Mouse (Mus musculus): Measurements from ENCODE around the gene Ctdsp1. TPM values are rescaled to one million over a fixed set of nuclear protein-coding genes. Genes with fewer than 3 reads are reported as not detected.

Ctdsp1 gene
- polyA plus RNA-seq, 1 experiment from 2014 or later = 85.4 TPM

GRCm38 (mm10) chr1:74401015-74401702 lies 9.8 kb downstream of the Ctdsp1 start:
- Histone ChIP-seq H3K9ac (no peak overlapping the region), H3K4me2 (no peak overlapping the region), H3K4me3 (no peak overlapping the region), H3K36me3 (no peaks in the 10 kb centered on the region), H3K9me3 (no peaks in the 10 kb centered on the region), H3K4me1 (peaks cover 18% of the 10 kb centered on the region; the same call in 1 of the 2 replicates), H3K27me3 (no peaks in the 10 kb centered on the region; the same call in 1 of the 2 replicates), H3K27ac (no peak overlapping the region)
- WGBS = 51% methylated on average over 16 of the region's 16 CpGs
- no peak for ATAC-seq (ENCODE audit: insufficient number of reproducible peaks, low FRiP score, low TSS enrichment, low read depth)

DNA sequence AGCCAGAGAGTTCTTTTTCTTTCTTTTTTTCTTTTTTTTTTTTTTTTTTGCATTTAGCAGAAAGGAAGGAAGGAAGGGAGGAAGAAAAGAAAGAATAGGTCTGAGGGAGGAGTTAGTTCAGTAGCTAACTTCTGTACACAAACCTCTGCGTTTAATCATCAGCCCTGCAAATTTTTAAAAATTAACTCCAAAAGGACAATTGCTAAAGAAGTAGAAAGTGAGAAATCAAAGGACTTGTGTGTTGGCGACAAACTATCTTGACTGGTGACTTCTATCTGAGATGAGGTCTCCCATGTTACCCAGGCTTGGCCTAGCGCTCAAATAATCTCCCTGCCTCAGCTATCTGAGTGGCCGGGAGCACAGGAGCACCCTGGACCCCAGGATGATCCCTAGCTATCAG lies 12.9 kb downstream of the Ctdsp1 start:
- Histone ChIP-seq H3K4me3 (no peak overlapping the region), H3K27ac (no peak overlapping the region), H3K9ac (no peak overlapping the region), H3K36me3 (no peaks in the 10 kb centered on the region), H3K4me2 (no peak overlapping the region), H3K4me1 (peaks cover 4% of the 10 kb centered on the region; the same call in 1 of the 2 replicates), H3K9me3 (no peaks in the 10 kb centered on the region), H3K27me3 (no peaks in the 10 kb centered on the region; the same call in 1 of the 2 replicates)
- ATAC-seq (ENCODE audit: insufficient number of reproducible peaks, low FRiP score, low TSS enrichment, low read depth) = no peak
- WGBS = 90% methylated on average over 4 of the region's 4 CpGs

DNA sequence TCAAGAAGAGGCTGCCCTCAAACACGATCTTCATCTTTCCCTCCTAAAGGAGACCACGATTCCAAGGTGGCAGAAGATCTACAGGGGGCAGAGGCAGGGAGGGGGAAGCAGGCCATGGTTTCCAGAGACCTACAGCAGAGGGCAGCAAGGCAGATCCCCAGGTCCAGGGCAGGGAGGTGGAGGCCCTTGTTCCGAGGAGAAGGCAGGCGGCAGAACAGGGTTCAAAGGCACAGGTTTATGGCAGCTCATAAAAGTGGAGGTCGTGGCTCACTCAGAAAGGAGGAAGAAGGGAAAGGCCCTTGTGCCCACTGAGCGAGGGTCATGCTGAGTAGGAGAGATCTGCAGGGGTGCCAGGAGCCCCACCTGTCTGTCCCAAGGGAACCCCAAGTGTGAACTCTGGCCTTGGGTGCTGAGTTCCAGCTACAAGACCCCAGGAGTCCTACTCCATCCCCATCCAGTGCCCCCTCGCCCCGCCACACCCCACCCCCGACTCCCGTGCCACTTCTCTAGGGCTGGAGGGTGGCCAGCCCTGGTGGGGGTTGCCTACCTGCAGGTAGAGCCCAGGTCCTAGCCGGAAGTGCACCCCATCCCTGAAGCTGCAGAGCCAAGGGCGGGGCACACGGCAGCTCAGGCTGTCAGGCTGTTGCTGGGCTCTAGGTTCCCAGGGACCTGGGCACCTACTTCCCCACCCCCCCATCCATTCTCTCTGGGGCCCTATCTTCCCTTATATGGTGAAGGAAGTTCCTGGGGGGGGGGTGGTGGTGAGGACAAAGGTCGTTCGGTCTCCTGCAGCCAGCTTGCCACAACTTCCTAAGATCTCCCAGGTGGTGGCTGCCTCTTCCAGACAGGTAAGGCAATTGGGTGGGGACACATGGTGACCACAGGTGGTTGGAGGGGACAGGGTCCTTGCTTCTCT lies 17.5 kb downstream of the Ctdsp1 start, which contains the start of gene Vil1:
Gene Vil1, plus strand, starts transcription at position 788 of the 916 bp plus-strand sequence.
- H3K4me3 ChIP-seq = no peak within 1 kb of the TSS
- no peak for ATAC-seq (ENCODE audit: insufficient number of reproducible peaks, low FRiP score, low TSS enrichment, low read depth)
- WGBS = 36% methylated on average over 15 of the region's 15 CpGs
- H3K27ac ChIP-seq = no peak within 1 kb of the TSS
- H3K9ac ChIP-seq = no peak within 1 kb of the TSS
- no peaks in the 10 kb centered on the region for H3K36me3 ChIP-seq
- H3K9me3 ChIP-seq = no peaks in the 10 kb centered on the region
- H3K4me2 ChIP-seq = no peak within 1 kb of the TSS
- no peaks in the 10 kb centered on the region for H3K27me3 ChIP-seq
- H3K4me1 ChIP-seq = peaks cover 4% of the 10 kb centered on the region; the same call in 1 of the 2 replicates

DNA sequence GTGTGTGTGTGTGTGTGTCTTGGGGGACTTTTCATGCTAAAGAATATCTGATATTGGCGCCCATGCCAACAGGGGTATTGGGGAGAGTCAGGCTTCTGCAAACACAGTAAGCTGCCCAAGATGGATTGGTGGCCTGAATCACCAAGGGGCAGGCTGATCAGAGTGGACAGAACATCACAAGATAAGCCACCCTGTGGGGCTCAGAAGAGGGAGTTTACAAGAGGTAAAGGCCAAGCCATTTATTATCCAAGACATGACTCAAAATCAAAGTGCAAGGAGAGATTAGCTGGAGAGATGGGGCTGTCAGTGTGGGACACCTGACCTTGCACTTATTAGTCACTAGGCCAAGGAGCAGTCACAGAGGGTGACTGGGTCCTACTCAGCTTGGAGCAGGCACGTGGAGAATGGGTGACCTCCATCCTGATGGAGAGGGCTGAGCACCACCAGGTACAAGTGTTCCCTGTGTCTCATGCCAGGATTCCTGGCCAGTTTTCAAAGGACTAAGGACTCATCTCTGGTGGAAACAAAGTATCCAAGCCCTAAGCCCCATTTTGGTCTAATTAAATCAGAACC lies 20.5 kb downstream of the Ctdsp1 start:
- Histone ChIP-seq H3K36me3 (no peaks in the 10 kb centered on the region), H3K27ac (no peak overlapping the region), H3K27me3 (no peaks in the 10 kb centered on the region), H3K4me3 (no peak overlapping the region), H3K9me3 (no peaks in the 10 kb centered on the region), H3K9ac (no peak overlapping the region), H3K4me1 (peaks cover 4% of the 10 kb centered on the region; the same call in 1 of the 2 replicates), H3K4me2 (no peak overlapping the region)
- ATAC-seq (ENCODE audit: insufficient number of reproducible peaks, low FRiP score, low TSS enrichment, low read depth) = no peak
- 60% methylated on average over 2 of the region's 2 CpGs for WGBS

DNA sequence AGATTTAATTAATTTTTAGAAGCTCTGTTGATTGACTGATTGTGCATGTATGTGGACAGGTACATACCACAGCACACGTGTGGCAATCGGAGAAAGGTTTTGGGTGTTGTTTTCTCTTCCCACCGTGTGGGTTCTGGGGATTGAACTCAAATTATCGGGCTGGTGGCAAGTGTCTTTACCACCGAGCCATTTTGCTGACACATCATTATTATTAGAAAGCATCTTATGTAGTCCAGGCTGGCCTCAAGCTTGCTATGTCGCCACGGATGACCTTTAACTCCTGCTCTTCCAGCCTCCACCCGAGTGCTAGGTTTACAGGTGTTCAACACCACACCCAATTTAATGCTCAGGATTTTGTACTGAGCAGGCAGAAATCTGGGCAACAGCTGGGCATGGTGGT lies 21.4 kb downstream of the Ctdsp1 start:
- H3K36me3 ChIP-seq = no peaks in the 10 kb centered on the region
- H3K4me2 ChIP-seq = no peak overlapping the region
- no peak overlapping the region for H3K4me3 ChIP-seq
- H3K27me3 ChIP-seq = no peaks in the 10 kb centered on the region
- no peaks in the 10 kb centered on the region for H3K9me3 ChIP-seq
- peaks cover 4% of the 10 kb centered on the region; the same call in 1 of the 2 replicates for H3K4me1 ChIP-seq
- no peak for ATAC-seq (ENCODE audit: insufficient number of reproducible peaks, low FRiP score, low TSS enrichment, low read depth)
- no peak overlapping the region for H3K9ac ChIP-seq
- 78% methylated on average over 8 of the region's 8 CpGs for WGBS
- H3K27ac ChIP-seq = no peak overlapping the region

DNA sequence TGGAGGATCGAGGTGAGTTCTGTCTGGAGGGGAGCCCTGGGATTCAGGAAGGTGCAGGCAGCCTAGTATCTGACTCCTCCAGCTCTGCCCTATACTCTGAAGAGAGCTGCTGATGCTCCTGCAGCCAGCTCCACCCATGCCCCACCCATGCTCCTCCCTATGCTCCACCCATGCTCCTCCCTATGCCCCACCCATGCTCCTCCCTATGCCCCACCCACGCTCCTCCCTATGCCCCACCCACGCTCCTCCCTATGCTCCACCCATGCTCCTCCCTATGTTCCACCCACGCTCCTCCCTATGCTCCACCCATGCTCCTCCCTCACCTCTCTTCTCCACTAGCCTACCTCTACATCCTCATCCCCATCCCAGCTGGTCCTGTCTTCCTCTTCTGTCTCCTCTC lies 23.8 kb downstream of the Ctdsp1 start:
- H3K4me2 ChIP-seq = no peak overlapping the region
- H3K9me3 ChIP-seq = no peaks in the 10 kb centered on the region
- no peak overlapping the region for H3K4me3 ChIP-seq
- H3K4me1 ChIP-seq = no peaks in the 10 kb centered on the region
- no peaks in the 10 kb centered on the region for H3K27me3 ChIP-seq
- no peak overlapping the region for H3K9ac ChIP-seq
- ATAC-seq (ENCODE audit: insufficient number of reproducible peaks, low FRiP score, low TSS enrichment, low read depth) = no peak
- H3K36me3 ChIP-seq = no peaks in the 10 kb centered on the region
- WGBS = 40% methylated on average over 4 of the region's 4 CpGs
- H3K27ac ChIP-seq = no peak overlapping the region

DNA sequence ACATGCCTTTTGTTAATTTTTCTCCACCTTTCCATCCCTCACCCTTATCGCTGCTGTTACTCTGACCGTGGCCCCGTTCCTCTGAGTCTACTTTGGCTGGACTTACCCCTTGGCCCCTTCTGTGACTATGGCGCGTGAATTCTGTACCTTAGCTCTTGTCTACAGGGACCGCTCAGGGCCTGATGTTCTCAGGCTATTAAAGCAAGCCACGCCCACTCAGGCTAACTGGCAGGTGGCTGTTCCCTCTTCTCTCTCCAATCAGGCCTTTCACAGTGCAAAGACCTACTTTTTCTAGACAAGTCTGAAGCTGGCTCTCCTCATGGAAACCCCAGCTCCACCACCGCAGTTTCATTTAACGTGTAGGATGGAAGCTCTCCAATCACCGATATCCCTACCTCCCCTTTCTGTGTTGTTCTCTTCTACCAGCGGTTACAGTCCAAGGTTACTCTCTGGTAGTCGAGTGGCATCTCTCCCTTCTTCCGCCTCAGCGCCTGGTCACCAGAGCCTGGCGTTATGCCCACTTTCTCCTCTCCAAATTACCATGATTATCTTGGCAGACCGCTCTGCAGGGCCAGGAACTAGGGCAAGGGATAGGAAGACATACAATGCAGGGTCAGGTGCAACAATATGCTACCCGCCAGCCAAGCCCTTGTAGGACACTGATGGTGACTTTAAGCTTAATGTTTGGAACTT lies 27.6 kb downstream of the Ctdsp1 start:
- Histone ChIP-seq H3K4me1 (no peaks in the 10 kb centered on the region), H3K9ac (no peak overlapping the region), H3K27ac (no peak overlapping the region), H3K36me3 (no peaks in the 10 kb centered on the region), H3K4me3 (no peak overlapping the region), H3K4me2 (no peak overlapping the region), H3K27me3 (no peaks in the 10 kb centered on the region), H3K9me3 (no peaks in the 10 kb centered on the region)
- no peak for ATAC-seq (ENCODE audit: insufficient number of reproducible peaks, low FRiP score, low TSS enrichment, low read depth)
- WGBS = 78% methylated on average over 17 of the region's 17 CpGs

- 66% methylated on average over 9 of the region's 9 CpGs for WGBS
- Histone ChIP-seq H3K4me1 (no peaks in the 10 kb centered on the region), H3K9ac (no peak overlapping the region), H3K36me3 (no peaks in the 10 kb centered on the region), H3K4me2 (no peak overlapping the region), H3K4me3 (no peak overlapping the region), H3K27me3 (no peaks in the 10 kb centered on the region), H3K27ac (no peak overlapping the region), H3K9me3 (no peaks in the 10 kb centered on the region)
- no peak for ATAC-seq (ENCODE audit: insufficient number of reproducible peaks, low FRiP score, low TSS enrichment, low read depth)
Measured at GRCm38 (mm10) chr1:74419440-74419794, 28.1 kb downstream of the Ctdsp1 start.

- Histone ChIP-seq H3K9ac (no peak overlapping the region), H3K4me1 (no peaks in the 10 kb centered on the region), H3K4me3 (no peak overlapping the region), H3K27ac (no peak overlapping the region), H3K4me2 (no peak overlapping the region), H3K9me3 (no peaks in the 10 kb centered on the region), H3K27me3 (no peaks in the 10 kb centered on the region), H3K36me3 (no peaks in the 10 kb centered on the region)
- WGBS = 42% methylated on average over 8 of the region's 8 CpGs
- ATAC-seq (ENCODE audit: insufficient number of reproducible peaks, low FRiP score, low TSS enrichment, low read depth) = no peak
Measured at GRCm38 (mm10) chr1:74423147-74423546, 31.8 kb downstream of the Ctdsp1 start.

DNA sequence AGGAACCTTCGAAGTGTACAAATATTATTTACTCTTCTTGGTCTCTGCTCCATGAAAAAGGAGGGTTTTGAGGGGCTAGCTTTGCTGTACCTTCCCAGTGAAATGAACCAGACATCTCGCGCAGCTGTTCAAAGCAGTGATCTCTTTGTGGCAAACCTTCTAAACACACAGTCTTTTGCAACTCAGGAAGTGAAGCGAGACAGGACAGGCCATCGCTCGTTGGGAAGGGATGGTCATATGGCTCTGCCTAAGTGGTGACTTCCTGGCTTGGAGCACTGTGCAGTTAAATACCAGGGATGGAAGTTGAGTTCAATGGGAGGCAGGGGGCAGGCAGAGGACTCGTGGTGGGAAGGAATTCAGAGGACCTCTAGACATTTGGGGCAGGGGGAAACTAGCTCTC lies 34.5 kb downstream of the Ctdsp1 start:
- H3K9me3 ChIP-seq = no peaks in the 10 kb centered on the region
- no peaks in the 10 kb centered on the region for H3K27me3 ChIP-seq
- 69% methylated on average over 7 of the region's 7 CpGs for WGBS
- no peak overlapping the region for H3K27ac ChIP-seq
- no peaks in the 10 kb centered on the region for H3K36me3 ChIP-seq
- H3K9ac ChIP-seq = no peak overlapping the region
- no peak for ATAC-seq (ENCODE audit: insufficient number of reproducible peaks, low FRiP score, low TSS enrichment, low read depth)
- no peak overlapping the region for H3K4me2 ChIP-seq
- no peak overlapping the region for H3K4me3 ChIP-seq
- H3K4me1 ChIP-seq = no peaks in the 10 kb centered on the region

DNA sequence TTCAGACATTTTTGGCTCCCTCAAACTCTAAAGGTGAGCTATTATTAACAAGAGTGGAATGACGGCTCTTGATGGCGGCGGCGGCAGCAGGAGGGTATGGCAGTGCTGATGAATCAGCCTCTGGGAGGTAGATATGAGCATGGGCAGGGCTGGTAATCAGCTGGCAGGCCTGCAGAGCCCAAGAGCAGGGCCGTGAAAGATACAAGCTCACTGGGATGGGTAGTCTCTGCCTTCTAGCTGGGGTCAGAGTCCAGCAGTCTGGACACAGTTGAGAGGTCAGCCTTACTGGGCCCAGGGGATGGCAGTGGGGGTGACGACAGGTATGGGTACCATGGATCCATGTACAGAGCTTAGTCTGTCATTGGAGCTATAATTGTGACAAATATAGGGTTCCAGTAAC lies 41.9 kb downstream of the Ctdsp1 start:
- H3K4me3 ChIP-seq = no peak overlapping the region
- no peak overlapping the region for H3K4me2 ChIP-seq
- H3K27ac ChIP-seq = no peak overlapping the region
- H3K9ac ChIP-seq = no peak overlapping the region
- no peak for ATAC-seq (ENCODE audit: insufficient number of reproducible peaks, low FRiP score, low TSS enrichment, low read depth)
- 86% methylated on average over 6 of the region's 6 CpGs for WGBS
- no peaks in the 10 kb centered on the region for H3K27me3 ChIP-seq
- H3K36me3 ChIP-seq = peaks cover 39% of the 10 kb centered on the region
- H3K4me1 ChIP-seq = no peaks in the 10 kb centered on the region
- H3K9me3 ChIP-seq = no peaks in the 10 kb centered on the region

Measured in limb, embryonic 15.5 days (tissue).